ENCODE assay signal across 27 mouse cellular contexts in the genomic region with DNA sequence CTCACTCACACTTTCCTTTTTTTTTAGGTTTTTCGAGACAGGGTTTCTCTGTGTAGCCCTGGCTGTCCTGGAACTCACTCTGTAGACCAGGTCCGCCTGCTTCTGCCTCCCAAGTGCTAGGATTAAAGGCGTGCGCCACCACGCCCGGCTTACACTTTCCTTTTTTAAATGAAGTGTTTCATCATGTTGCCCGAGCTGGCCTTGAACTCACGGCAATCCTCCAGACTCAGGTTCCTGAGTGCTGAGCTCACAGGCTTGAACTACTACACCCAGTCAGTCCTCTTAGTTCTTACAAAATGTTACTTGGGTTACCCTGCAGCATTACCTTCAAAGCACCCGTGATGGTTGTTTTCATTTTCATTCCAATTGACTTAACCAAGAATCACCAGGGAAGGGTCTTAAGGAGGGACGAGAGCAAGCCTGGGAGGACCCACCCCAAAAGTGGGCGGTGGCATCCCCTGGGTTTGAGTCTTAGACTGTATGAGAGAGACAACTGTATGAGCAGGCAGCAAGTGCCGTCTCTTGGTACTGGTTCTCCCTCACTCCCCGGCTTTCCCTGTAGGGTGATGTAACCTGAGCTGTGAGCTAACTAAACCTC. TPM values are rescaled to one million over a fixed set of nuclear protein-coding genes. Genes with fewer than 3 reads are reported as not detected.
DNase-seq lines count a peak whose midpoint lies in the region; ATAC-seq and TF ChIP-seq lines count a peak whose summit lies in the region.
"Had no signal": no experiment of that assay in that cellular context is flagged by ENCODE, and none has a peak within 500 bp of the region (broad histone marks: within the 10 kb centered on the region; RNA-seq: fewer than 3 reads in every experiment).

No protein-coding gene starts in this region.

- intact Hi-C loops in gastrocnemius, adult 2 months (cut with DNase I) = loop anchor here (10.0 kb wide), 1 partner anchor 363 kb away; a partner anchor contains a TSS
- intact Hi-C loops in gastrocnemius, postnatal 14 days (cut with DNase I; ENCODE audit: low total_unique reads) = no loop called here

- no peaks in the 10 kb centered on the region for H3K9me3 ChIP-seq in midbrain, embryonic 14.5 days (ENCODE audit: control insufficient read depth, low read length)
- H3K9me3 ChIP-seq in midbrain, embryonic 15.5 days = no peaks in the 10 kb centered on the region
- H3K9me3 ChIP-seq: heart, embryonic 13.5 days; neural tube, embryonic 13.5 days had no signal

- peaks cover 13% of the 10 kb centered on the region for H3K4me1 ChIP-seq in midbrain, embryonic 14.5 days (ENCODE audit: control insufficient read depth, insufficient read depth, low read length)
- H3K4me1 ChIP-seq in midbrain, embryonic 15.5 days = peaks cover 18% of the 10 kb centered on the region

- peaks cover 28% of the 10 kb centered on the region for H3K36me3 ChIP-seq in midbrain, embryonic 14.5 days (ENCODE audit: control insufficient read depth, insufficient read depth, low read length)
- H3K36me3 ChIP-seq in midbrain, embryonic 15.5 days (replicated peaks) = peaks cover 11% of the 10 kb centered on the region; the same call in 1 of the 2 replicates

- H3K4me2 ChIP-seq in midbrain, embryonic 14.5 days (ENCODE audit: low read length) = no peak overlapping the region
- no peak overlapping the region for H3K4me2 ChIP-seq in midbrain, embryonic 15.5 days
- H3K4me2 ChIP-seq: heart, embryonic 13.5 days; hindbrain, embryonic 14.5 days; neural tube, embryonic 13.5 days had no signal

- H3K27ac ChIP-seq in gastrocnemius, adult 2 months = peak overlapping the region; percentile 61; the same call in 1 of the 2 replicates
- H3K27ac ChIP-seq in midbrain, embryonic 14.5 days (replicated peaks; ENCODE audit: low read depth, low read length) = no peak overlapping the region
- no peak overlapping the region for H3K27ac ChIP-seq in midbrain, embryonic 15.5 days
- H3K27ac ChIP-seq: heart, adult 2 months; heart, embryonic 13.5 days; hindbrain, embryonic 14.5 days; liver, embryonic 14.5 days; neural tube, embryonic 13.5 days had no signal

- no peaks in the 10 kb centered on the region for H3K27me3 ChIP-seq in midbrain, embryonic 14.5 days (ENCODE audit: control insufficient read depth, insufficient read depth, low read length)
- H3K27me3 ChIP-seq in midbrain, embryonic 15.5 days (replicated peaks) = no peaks in the 10 kb centered on the region
- H3K27me3 ChIP-seq: heart, embryonic 13.5 days; neural tube, embryonic 13.5 days had no signal

- no peak for ATAC-seq in midbrain, embryonic 14.5 days (ENCODE audit: low FRiP score, low TSS enrichment)
- no peak for ATAC-seq in midbrain, embryonic 15.5 days (replicated peaks)
- ATAC-seq: forebrain, postnatal 0 days; intestine, postnatal 0 days had no signal

- H3K4me3 ChIP-seq in gastrocnemius, adult 2 months = no peak overlapping the region
- no peak overlapping the region for H3K4me3 ChIP-seq in midbrain, embryonic 14.5 days (replicated peaks; ENCODE audit: low read depth, low read length)
- H3K4me3 ChIP-seq in midbrain, embryonic 15.5 days = no peak overlapping the region
- H3K4me3 ChIP-seq: erythroblast, embryonic 14.5 days; heart, adult 2 months; heart, embryonic 13.5 days; neural tube, embryonic 13.5 days had no signal

- no peak for TF ChIP-seq CTCF in gastrocnemius, adult 2 months (IDR thresholded peaks at IDR 0.05)

- WGBS in midbrain, embryonic 14.5 days = 88% methylated on average over 13 of the region's 13 CpGs
- 88% methylated on average over 13 of the region's 13 CpGs for WGBS in midbrain, embryonic 15.5 days

- peak; percentile 24 for DNase-seq in gastrocnemius, adult 2 months
- no peak for DNase-seq in gastrocnemius, postnatal 14 days
- peak; percentile 91 for DNase-seq in R1 (ENCODE audit: low read depth, low spot score)
- DNase-seq in adrenal gland, postnatal 10 days = peak; percentile 51
- DNase-seq in lung, postnatal 4 days = no peak
- DNase-seq in midbrain, embryonic 14.5 days = no peak
- DNase-seq: cerebellum, adult 2 months; cerebellum, postnatal 14 days; forebrain, postnatal 0 days; gastrocnemius, postnatal 25 days; heart, adult 2 months; heart, postnatal 10 days; kidney, adult 9 months; kidney, postnatal 10 days; layer of hippocampus, adult 9-11 months; liver; lung, adult 2 months; lung, postnatal 10 days; thymus, postnatal 25 days had no signal

- no peak overlapping the region for H3K9ac ChIP-seq in midbrain, embryonic 14.5 days (replicated peaks; ENCODE audit: low read length)
- H3K9ac ChIP-seq in midbrain, embryonic 15.5 days = no peak overlapping the region
- H3K9ac ChIP-seq: forebrain, postnatal 0 days; heart, embryonic 13.5 days; hindbrain, embryonic 14.5 days; liver, embryonic 14.5 days; neural tube, embryonic 13.5 days had no signal

RNA-seq across cellular contexts. Expression of a gene that starts 3.4 kb away (rescaled TPM):
- 1 to 10 TPM; 4.7 to 5.3 TPM for total RNA-seq in gastrocnemius, adult 2 months (2021)
- 1 to 10 TPM; 2.4 to 3.1 TPM for total RNA-seq in gastrocnemius, postnatal 14 days (2021)
- total RNA-seq in adrenal gland, postnatal 10 days (2021) = 1 to 10 TPM; 8.6 to 8.9 TPM
- polyA plus RNA-seq in midbrain, embryonic 14.5 days (2014; fragmentation: Nextera tagmentation; extraction: Ambion mirVana) = 32.2 and 33.6 TPM in 2 replicates
- 30.9 and 33.5 TPM in 2 replicates for polyA plus RNA-seq in midbrain, embryonic 15.5 days (2015; fragmentation: Nextera tagmentation; extraction: Ambion mirVana)

RNA-seq across cellular contexts. Expression of a gene that starts 20.2 kb away (rescaled TPM):
- total RNA-seq in gastrocnemius, adult 2 months (2021) = 1 to 10 TPM; 2.5 to 3.3 TPM
- 1 to 10 TPM; 2.5 to 2.7 TPM for total RNA-seq in gastrocnemius, postnatal 14 days (2021)
- 1 to 10 TPM; 4.4 to 4.8 TPM for total RNA-seq in adrenal gland, postnatal 10 days (2021)
- polyA plus RNA-seq in midbrain, embryonic 14.5 days (2014; fragmentation: Nextera tagmentation; extraction: Ambion mirVana) = 8.8 and 10.5 TPM in 2 replicates
- polyA plus RNA-seq in midbrain, embryonic 15.5 days (2015; fragmentation: Nextera tagmentation; extraction: Ambion mirVana) = 6.4 and 6.6 TPM in 2 replicates

RNA-seq across cellular contexts. Expression of a gene that starts 32.4 kb away (rescaled TPM):
- 10 to 100 TPM in 1 of 2 experiments, 1 to 10 TPM in 1; 9.5 to 18.2 TPM for total RNA-seq in gastrocnemius, adult 2 months (2021)
- 10 to 100 TPM; 17.5 to 23.0 TPM for total RNA-seq in gastrocnemius, postnatal 14 days (2021)
- 10 to 100 TPM; 73.1 to 77.3 TPM for total RNA-seq in adrenal gland, postnatal 10 days (2021)
- polyA plus RNA-seq in midbrain, embryonic 14.5 days (2014; fragmentation: Nextera tagmentation; extraction: Ambion mirVana) = 89.9 and 91.1 TPM in 2 replicates
- 87.7 and 90.5 TPM in 2 replicates for polyA plus RNA-seq in midbrain, embryonic 15.5 days (2015; fragmentation: Nextera tagmentation; extraction: Ambion mirVana)

RNA-seq across cellular contexts. Expression of a gene that starts 32.8 kb away (rescaled TPM):
- total RNA-seq in gastrocnemius, adult 2 months (2021) = not detected
- not detected for total RNA-seq in gastrocnemius, postnatal 14 days (2021)
- 10 to 100 TPM in 1 of 2 experiments, 1 to 10 TPM in 1; 7.6 to 12.2 TPM for total RNA-seq in adrenal gland, postnatal 10 days (2021)
- polyA plus RNA-seq in midbrain, embryonic 14.5 days (2014; fragmentation: Nextera tagmentation; extraction: Ambion mirVana) = 605 and 611 TPM in 2 replicates
- polyA plus RNA-seq in midbrain, embryonic 15.5 days (2015; fragmentation: Nextera tagmentation; extraction: Ambion mirVana) = 589 and 592 TPM in 2 replicates
- total RNA-seq: gastrocnemius, postnatal 25 days; heart, postnatal 10 days; hematopoietic stem cell, adult 5-6 weeks had no signal
- polyA plus RNA-seq: erythroblast, embryonic 14.5 days had no signal

RNA-seq across cellular contexts. Expression of a gene that starts 43.1 kb away (rescaled TPM):
- 1,000 to 10,000 TPM; 1,097 to 1,442 TPM for total RNA-seq in gastrocnemius, adult 2 months (2021)
- 1,000 to 10,000 TPM; 1,075 to 1,222 TPM for total RNA-seq in gastrocnemius, postnatal 14 days (2021)
- 1,000 to 10,000 TPM; 1,198 to 1,276 TPM for total RNA-seq in adrenal gland, postnatal 10 days (2021)
- polyA plus RNA-seq in midbrain, embryonic 14.5 days (2014; fragmentation: Nextera tagmentation; extraction: Ambion mirVana) = 1,314 and 1,712 TPM in 2 replicates
- polyA plus RNA-seq in midbrain, embryonic 15.5 days (2015; fragmentation: Nextera tagmentation; extraction: Ambion mirVana) = 1,240 and 1,355 TPM in 2 replicates

Comparison
In these comparisons a context has a peak if more than half of its experiments do, and no peak if none do; other contexts are left out.
1. DNase-seq: peak in gastrocnemius, adult 2 months (single experiment), R1 (single experiment) and adrenal gland, postnatal 10 days (single experiment); none in gastrocnemius, postnatal 14 days (single experiment), lung, postnatal 4 days (0 of 2) and midbrain, embryonic 14.5 days (single experiment).